Mouse (Mus musculus): ENCODE data around the gene Zrsr1. TPM values are rescaled to one million over a fixed set of nuclear protein-coding genes. Genes with fewer than 3 reads are reported as not detected.

The Zrsr1 gene
- total RNA-seq (2021) = 10 to 100 TPM; 62.7 to 63.7 TPM

DNA sequence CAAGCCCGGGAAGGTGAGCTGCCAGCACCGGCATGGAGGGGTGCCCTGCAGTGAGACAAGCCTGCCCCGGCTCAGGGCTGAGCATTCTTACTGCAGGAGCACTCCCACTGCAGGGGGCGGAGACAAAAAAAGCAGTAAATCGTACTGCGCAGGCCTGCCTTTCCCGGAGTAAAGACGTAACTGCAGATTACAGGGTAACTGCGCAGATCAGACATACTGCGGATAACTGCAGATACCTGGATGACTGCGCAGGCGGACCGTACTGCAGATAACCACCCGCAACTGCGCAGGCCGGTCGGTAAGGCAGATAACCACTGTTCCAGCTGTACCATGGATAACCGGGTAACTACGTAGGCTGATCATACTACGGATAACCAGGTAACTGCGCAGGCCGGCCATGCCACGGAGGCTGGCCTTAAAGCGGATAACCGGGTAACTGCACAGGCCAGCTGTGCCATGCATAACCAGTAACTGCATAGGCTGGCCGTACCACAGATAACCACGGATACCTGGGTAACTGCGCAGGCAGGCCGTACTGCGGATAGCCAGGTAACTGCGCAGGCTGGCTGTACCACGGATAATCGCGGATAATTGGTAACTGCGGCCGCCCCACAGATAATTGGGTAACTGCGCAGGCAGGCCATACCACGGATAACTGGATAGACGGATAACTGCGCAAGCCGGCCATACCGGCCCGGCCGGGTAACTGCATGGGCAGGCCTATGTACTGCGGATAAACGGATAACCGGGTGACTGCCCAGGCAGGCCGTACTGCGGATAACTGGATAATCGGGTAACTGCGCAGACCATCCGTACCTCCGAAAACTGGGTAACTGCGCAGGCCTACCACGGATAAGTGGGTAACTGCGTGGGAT lies at the start of gene Zrsr1:
Gene Zrsr1, plus strand, starts transcription at position 171 of the 875 bp plus-strand sequence.
- peak; percentile 63 to 65 for DNase-seq

DNA sequence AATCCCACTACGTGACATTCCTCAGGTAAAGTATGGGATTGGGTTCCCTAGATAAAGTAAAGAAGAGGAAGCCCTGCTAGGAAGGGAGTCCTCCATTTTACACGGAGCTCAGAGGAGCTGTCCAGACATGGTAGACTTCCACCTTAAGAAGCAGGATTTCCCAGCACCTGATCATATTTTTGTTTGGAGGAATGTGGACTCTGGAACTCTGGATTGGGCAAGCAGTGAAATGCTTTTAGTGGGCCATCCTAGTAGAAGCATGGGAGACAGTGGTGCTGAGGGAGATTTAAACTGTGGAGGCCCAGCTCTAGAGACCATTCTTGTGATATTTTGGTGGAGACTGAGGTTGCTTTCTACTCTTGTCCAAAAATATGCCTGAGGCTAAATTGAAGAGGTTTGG lies 49.3 kb upstream of the Zrsr1 start:
- DNase-seq = no peak

GRCm38 (mm10) chr11:22923606-22924005 lies 48.2 kb upstream of the Zrsr1 start:
- DNase-seq = no peak

DNA sequence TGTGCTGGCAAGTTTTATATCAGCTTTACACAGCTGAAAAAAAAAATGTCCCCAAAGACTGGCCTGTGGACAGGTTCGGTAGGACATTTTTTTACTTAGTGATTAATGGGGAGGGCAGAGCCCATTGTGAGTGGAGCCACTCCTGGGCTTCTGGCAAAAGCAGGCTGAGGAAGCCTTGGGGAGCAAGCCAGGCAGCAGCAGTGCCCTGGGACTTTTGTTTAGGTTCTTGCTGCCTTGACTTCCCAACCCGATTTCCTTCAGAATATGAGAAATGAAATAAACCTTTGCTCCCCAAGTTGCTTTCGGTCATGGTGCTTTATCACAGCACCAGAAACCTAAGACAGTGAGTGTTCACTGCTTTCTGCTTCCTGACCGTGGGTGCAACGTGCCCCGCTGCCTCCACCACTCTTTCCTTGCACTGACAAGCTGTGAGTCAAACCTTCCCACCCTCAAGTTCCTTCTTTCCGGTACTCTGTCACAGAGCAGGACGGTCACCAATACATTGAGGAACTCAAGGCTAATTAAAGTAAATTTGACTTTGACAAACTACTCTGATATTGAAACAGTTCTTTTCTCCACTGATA lies 43.1 kb upstream of the Zrsr1 start:
- no peak for DNase-seq

GRCm38 (mm10) chr11:22930129-22930528 lies 41.7 kb upstream of the Zrsr1 start:
- DNase-seq = no peak

DNA sequence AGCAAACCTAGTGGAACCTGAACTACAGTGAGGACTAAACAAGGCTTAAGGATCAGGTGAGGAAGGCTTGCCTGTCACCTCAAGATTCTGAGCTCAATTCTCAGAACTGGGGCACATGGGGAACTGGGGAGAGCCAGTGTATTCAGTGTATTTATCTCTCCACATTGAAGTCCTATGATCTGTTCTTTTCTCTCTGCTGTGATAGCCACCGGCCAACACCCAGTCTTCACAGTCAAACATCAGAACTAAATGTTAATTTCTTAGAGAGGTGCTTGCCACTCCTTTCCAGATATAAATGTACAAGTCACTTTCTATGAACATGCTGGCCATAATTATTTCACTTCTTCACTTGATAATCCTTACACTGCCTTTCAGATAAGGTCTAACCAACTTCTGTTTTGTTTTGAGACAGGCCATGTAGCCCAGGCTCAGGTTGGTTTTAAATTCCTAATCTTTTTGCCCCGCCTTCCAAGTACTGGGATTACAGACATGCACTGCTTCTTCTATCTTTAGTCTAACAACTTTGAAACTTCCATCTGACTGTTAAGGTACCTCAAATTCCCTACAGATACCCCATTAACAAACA lies 40.4 kb upstream of the Zrsr1 start:
- no peak for DNase-seq

DNA sequence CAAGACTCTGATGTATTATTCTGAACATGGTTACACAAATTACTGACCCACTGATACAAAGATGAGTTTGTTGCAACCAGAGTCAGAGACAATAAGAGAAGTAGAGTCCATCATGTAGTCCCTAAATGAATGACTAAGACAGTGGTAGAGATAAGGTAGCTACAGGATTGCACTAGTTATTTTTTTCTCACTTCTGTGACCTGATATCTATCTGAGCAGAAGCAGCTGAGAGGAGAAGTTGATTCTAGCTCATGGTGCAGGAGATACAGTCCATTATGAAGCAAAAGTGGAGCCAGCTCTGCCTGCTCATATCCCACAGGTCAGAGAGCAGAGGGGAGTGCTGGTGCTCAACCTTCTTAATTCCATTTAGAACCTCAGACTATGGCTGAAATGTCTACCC lies 39.6 kb upstream of the Zrsr1 start:
- DNase-seq = no peak

- peak in 1 of 2 experiments; percentile 18 for DNase-seq
Measured at GRCm38 (mm10) chr11:22936446-22937125, 35.2 kb upstream of the Zrsr1 start.

GRCm38 (mm10) chr11:22937716-22938316 lies 34.0 kb upstream of the Zrsr1 start:
- no peak for DNase-seq

DNA sequence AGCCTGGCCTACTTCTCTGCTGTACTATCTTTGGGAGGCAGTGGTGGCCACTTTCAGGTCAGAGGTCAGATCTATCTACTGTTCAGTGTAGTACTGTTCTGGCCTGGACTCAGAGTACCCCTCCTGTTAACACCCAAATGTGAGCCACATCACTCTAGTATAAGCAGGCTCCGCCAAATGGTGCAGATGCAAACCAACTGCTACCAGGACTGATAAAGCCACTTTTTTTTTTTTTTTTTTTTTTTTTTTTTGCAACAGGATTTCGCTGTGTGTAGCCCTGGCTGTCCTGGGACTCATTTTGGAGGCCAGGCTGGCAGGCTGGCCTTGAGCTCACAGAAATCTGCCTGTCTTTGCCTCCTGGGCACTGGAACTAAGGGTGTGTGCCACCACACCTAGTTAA lies 32.8 kb upstream of the Zrsr1 start:
- no peak for DNase-seq

DNA sequence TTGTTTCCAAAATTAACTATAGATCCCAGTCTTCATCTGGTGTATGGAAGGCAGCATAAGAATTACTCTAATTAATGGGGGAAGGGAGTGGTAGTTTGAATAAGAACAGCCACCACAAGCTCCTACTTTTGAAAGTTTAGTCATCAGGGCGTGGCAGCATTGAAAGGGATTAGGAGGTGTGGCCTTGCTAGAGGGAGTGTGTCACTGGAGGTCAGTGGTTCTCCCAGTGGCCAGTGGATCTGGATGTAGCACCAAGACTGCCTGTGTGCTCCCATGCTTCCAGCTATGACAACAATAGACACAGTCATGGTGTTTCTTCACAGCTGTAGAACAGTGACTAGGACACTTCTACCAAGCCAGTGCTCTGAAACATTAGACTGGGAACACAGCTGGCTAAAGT lies 22.7 kb upstream of the Zrsr1 start:
- no peak for DNase-seq

DNA sequence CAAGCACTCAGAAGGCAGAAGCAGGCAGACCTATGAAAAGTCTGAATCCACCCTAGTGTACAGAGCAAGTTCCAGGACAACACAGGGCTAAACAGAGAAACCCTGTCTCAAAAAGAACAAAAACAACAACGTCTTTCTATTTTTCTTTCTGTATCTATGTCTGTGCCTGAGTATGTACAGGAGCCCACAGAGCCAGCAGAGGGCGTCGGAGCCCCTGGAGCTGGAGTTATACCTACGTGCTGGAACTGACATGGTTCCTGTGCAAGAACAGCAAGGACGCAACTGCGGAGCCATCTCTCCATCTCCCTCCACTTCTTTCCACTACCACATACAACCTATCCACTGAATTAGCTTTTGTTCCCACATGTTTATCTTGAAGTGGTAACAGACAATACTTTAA lies 21.7 kb upstream of the Zrsr1 start:
- DNase-seq = no peak

- no peak for DNase-seq
Measured at GRCm38 (mm10) chr11:22952668-22953067, 19.1 kb upstream of the Zrsr1 start.

DNA sequence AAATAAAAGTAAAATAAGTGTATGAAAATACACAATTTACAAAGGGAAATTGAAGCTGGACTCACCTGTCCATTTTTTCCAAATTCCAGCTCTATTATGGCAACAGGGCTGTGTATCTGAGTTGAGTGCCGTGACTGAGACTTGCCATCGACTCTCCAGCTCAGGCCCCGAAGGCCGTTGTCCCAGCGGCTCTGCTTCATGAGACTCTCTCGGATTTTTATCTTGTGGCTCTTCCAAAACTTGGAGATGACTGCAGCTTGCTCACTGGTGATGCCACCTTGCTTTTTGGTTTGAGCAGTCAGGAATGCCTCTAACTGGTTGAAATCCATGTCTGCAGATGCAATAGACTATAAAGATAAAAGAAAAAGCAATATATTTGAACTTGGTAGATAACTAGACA lies 15.5 kb upstream of the Zrsr1 start:
- no peak for DNase-seq

- peak in 1 of 2 experiments; percentile 23 for DNase-seq
Measured at GRCm38 (mm10) chr11:22956830-22957229, 15.0 kb upstream of the Zrsr1 start.

DNA sequence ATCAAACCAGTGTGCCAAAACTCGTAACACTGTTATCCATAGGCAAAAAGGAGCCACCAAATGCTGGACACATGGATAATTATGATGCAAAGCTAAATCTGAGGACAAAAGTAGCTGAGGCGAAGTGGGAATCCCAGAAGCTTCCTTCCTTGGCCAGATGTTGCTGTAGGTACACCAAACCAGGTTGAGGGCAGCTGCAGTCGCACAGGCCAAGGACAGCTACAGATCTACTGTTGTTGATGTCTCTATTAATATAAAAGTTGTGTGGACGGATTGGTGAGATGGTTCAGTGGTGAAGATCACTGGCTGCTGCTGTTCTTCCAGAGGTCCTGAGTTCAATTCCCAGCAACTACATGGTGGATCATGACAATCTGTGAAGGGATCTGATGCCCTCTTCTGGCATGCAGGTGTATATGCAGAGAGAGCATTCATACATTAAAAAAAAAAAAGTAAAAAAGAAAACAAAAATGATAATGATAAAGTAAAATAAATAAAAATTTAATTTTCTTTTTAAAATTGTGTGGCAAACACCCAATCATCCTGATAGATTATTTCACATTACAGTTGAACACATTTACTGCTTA lies 13.9 kb upstream of the Zrsr1 start:
- no peak for DNase-seq

DNA sequence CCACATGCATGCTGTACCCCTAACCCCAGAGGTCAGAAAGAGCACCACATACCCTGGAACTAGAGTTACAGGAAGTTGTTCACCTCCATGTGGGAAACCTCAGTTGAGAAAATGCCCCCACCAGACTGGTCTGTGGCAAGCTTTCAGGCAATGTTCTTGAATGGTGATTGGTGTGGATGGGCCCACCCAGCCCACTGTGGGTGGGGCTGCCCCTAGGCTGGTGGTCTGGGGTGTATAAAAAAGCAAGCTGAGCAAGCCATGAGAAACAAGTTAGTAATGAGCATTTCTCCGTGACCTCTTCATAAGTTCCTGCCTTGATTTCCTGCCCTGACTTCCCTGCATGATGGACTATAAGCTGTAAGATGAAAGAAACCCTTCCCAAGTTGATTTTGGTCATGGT lies 9.7 kb upstream of the Zrsr1 start:
- no peak for DNase-seq

DNA sequence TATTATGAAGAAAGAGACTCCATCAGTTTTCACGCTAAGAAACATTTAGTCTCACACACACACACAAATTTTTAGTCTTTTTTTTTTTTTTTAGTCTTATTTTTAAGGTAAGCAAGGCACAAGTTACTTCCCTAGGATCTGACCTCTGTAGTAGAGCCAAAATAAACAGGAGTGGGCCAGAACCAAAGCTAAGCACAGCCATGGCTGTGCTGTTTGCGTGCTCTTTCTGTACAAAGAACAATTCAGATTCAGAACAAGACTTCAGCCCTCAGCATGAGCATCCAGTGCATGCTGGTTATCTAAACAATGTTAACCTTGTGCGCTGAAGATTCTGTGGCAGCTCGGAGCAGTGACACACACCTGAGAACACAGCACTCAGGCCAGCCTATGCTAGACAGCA lies 7.4 kb upstream of the Zrsr1 start:
- DNase-seq = no peak

GRCm38 (mm10) chr11:22965503-22965902 lies 6.3 kb upstream of the Zrsr1 start:
- no peak for DNase-seq

DNA sequence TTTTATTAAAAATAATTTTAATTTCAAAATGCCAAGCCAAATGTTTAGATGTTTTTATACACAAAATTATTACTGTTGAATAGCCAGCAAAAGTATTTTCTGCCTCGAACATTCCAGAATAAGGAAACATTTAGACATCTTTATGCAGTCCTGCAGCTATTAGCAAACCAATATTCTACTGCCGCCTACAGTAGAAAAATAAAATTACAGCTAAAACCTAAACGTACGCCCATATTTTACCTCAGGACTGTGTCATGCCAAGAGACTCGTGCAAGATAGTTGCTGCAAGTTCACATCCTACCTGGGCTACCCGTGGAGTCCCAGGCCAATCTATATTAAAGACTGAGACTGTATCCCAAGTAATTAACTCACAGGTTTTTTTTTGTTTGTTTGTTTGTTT lies 2.3 kb upstream of the Zrsr1 start:
- no peak for DNase-seq

- no peak for DNase-seq
Measured at GRCm38 (mm10) chr11:22970546-22970945, 1.3 kb upstream of the Zrsr1 start.
